Mouse (Mus musculus) right cerebral cortex, postnatal 10 days (tissue): ENCODE data around the gene Epn1.

Experiments
- DNase-seq, 2 experiments: peaks; one replicate each; pipeline ENCODE4 v3.0.0; 2021; ENCODE audit warnings: low spot score in 2 of 2

The Epn1 gene

GRCm38 (mm10) chr7:5092831-5093510, 12.9 kb downstream of the Epn1 start:
- peak in 1 of 2 experiments; percentile 26 for DNase-seq

GRCm38 (mm10) chr7:5098769-5099168, 18.7 kb downstream of the Epn1 start:
- DNase-seq: no peak

GRCm38 (mm10) chr7:5099796-5100195, 19.8 kb downstream of the Epn1 start:
- DNase-seq: no peak

GRCm38 (mm10) chr7:5101066-5101663, 21.1 kb downstream of the Epn1 start:
- DNase-seq: peak in 1 of 2 experiments; percentile 57

- no peak for DNase-seq
Measured at GRCm38 (mm10) chr7:5102564-5102963, 22.5 kb downstream of the Epn1 start.

- no peak for DNase-seq
Measured at GRCm38 (mm10) chr7:5108272-5108671, 28.2 kb downstream of the Epn1 start.

- no peak for DNase-seq
Measured at GRCm38 (mm10) chr7:5109301-5109700, 29.3 kb downstream of the Epn1 start.

- DNase-seq: no peak
Measured at GRCm38 (mm10) chr7:5112701-5113100, 32.7 kb downstream of the Epn1 start.

- DNase-seq: no peak
Measured at GRCm38 (mm10) chr7:5116850-5117249, 36.8 kb downstream of the Epn1 start, which contains the start of gene Rfpl4. TSS of gene Rfpl4 (minus strand) at chr7:5116950.

GRCm38 (mm10) chr7:5125078-5125477, 45.0 kb downstream of the Epn1 start:
- DNase-seq: no peak

- peak; percentile 83 to 87 for DNase-seq
Measured at GRCm38 (mm10) chr7:5125549-5126406, 45.7 kb downstream of the Epn1 start, which contains the start of gene Rasl2-9. TSS of gene Rasl2-9 (minus strand) at chr7:5125950.
